Mouse (Mus musculus): ENCODE measurements around the gene Uvrag.

Gene Uvrag

GRCm38 (mm10) chr7:98937079-98937813 is 203.7 kb downstream of the Uvrag start:
- DNase-seq (ENCODE audit: low read depth, low spot score) = no peak

GRCm38 (mm10) chr7:98935757-98936156 is 205.2 kb downstream of the Uvrag start:
- DNase-seq (ENCODE audit: low read depth, low spot score) = no peak

GRCm38 (mm10) chr7:98935193-98935592 is 205.7 kb downstream of the Uvrag start:
- DNase-seq (ENCODE audit: low read depth, low spot score) = no peak

- no peak for DNase-seq (ENCODE audit: low read depth, low spot score)
Measured at GRCm38 (mm10) chr7:98928336-98929025, 212.5 kb downstream of the Uvrag start.

DNA sequence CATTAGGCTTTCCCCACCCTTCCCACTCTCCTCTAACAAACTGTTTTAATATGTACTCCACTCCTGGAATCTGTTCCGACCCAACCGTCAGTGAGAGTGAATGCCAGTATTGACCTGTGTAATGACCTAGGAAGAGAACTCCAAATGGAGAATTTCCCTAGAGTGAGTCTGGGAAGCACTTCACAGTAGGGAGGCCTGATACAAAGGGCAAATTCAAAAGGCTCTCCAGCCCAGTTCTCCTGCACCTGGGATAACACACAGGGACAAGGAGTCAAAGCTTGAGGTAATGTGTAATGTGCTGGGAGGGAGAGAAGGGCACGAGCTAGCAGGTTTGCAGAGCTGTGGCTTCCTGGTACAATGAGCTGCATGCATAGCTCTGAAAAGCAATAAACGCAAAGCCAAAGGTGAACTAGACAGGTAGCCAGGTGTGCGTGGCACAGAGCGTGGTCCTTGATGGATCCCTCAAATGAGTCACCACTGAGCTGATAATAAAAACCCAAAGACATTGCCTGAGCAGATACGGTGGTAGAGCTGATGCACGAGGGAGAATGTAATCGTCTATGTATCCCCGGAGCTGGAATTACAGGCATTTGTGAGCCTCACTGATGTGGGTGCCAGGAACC is 213.9 kb downstream of the Uvrag start:
- DNase-seq (ENCODE audit: low read depth, low spot score) = no peak

DNA sequence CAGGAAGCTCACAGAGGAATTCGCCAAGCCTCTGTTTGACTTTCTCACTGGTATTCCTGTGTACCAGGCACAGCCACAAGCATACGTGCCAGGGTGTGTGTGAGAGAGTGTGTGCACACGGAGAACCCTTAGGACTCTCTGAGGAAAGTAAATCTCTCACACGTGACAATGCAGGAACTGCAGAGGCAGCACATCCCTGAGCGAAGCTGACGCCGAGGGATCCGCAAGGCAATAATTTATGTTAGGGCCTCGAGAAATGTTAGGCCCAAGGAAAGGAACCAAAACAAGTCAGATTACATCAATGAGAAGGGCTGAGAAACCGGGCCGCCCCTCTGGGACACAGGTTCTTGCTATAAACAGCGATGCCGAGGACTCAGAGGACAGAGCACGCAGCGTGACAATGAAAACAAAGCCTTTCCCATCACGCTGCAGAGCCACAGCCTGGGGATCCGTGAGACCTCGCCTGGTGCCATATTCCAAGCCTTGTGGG is 216.5 kb downstream of the Uvrag start:
- DNase-seq (ENCODE audit: low read depth, low spot score) = no peak

GRCm38 (mm10) chr7:98922984-98923383 is 218.0 kb downstream of the Uvrag start:
- no peak for DNase-seq (ENCODE audit: low read depth, low spot score)

DNA sequence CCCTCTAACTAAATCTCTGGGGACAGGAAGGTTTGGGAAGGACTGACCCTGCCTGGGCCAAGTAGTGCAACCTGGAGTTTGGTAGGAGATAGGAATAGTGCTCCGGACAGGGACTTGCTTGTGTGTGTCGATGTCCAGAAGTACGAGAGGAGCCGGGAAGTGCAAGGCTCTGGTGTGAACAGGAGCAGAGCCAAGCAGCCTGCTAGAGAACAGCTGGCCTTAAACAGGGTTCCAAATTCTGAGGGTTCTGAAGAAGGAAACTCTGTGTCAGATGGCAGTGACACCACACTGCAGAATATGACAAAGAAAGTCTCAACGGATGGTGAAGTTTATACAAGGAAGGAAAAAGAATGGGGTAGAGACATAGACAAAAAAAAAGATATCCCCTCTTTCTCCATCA is 223.5 kb downstream of the Uvrag start:
- DNase-seq (ENCODE audit: low read depth, low spot score) = no peak

GRCm38 (mm10) chr7:98916581-98916980 is 224.4 kb downstream of the Uvrag start:
- no peak for DNase-seq (ENCODE audit: low read depth, low spot score)

GRCm38 (mm10) chr7:98912953-98913360 is 228.0 kb downstream of the Uvrag start:
- no peak for DNase-seq (ENCODE audit: low read depth, low spot score)

GRCm38 (mm10) chr7:98911276-98911675 is 229.7 kb downstream of the Uvrag start:
- no peak for DNase-seq (ENCODE audit: low read depth, low spot score)

DNA sequence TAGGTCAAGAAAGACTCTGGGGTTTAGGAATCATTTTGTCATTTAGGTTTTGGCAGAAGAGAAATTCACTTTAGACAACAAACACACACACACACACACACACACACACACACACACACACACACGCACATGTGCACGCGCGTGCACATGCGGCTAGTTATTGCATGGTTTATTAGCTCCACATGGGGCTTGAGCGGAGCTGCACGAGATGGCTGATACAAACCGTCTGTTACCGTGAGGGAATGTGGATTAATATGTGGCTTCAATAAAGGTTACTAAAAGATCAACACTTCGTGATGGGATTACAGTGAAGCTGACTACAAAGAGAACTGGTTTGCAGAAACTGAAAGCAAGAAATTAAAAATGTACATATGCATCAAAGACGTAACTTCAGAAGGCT is 230.2 kb downstream of the Uvrag start:
- no peak for DNase-seq (ENCODE audit: low read depth, low spot score)

DNA sequence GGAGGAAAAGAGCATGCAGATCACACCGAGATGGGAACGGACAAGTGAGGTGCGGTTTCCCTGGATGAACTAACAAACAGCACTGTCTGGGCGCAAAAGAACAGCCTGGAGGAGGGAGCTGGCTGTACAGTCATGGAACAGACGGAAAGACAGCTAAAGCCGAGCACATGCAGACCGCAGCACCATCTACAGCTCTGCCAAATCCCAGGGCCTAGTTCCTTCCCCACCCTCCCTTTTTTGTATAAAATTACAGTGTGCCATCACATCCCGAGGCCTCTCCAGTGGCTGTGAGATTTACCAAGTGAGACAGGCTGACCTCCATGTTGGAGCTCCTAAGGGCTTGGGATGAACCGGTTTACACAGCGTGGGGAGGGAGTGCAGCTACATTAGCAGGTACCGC is 230.8 kb downstream of the Uvrag start:
- DNase-seq (ENCODE audit: low read depth, low spot score) = no peak

DNA sequence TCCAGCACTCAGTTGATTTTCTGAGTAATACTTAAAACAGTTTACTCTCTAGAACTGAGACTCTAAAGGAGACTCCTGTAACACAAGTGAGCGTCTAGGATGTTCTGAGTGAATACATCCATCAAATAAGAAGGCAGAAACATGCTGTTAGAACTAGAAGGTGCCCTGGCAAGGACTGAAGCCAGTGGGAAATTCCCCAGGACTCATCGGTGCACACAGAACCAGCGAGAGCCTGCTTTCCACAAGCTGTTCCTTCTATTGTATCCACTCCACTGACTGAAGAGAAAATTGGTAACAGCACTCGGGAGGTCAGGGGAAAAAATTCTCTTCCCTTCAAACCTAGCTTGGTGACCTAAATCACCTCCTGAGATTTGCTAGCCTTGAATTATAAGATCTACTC is 233.5 kb downstream of the Uvrag start:
- DNase-seq (ENCODE audit: low read depth, low spot score) = no peak

GRCm38 (mm10) chr7:98904659-98905362 is 236.1 kb downstream of the Uvrag start:
- DNase-seq (ENCODE audit: low read depth, low spot score) = no peak

GRCm38 (mm10) chr7:98903884-98904283 is 237.1 kb downstream of the Uvrag start:
- no peak for DNase-seq (ENCODE audit: low read depth, low spot score)

GRCm38 (mm10) chr7:98901120-98901519 is 239.8 kb downstream of the Uvrag start:
- no peak for DNase-seq (ENCODE audit: low read depth, low spot score)

- no peak for DNase-seq (ENCODE audit: low read depth, low spot score)
Measured at GRCm38 (mm10) chr7:98899815-98900214, 241.1 kb downstream of the Uvrag start.

DNA sequence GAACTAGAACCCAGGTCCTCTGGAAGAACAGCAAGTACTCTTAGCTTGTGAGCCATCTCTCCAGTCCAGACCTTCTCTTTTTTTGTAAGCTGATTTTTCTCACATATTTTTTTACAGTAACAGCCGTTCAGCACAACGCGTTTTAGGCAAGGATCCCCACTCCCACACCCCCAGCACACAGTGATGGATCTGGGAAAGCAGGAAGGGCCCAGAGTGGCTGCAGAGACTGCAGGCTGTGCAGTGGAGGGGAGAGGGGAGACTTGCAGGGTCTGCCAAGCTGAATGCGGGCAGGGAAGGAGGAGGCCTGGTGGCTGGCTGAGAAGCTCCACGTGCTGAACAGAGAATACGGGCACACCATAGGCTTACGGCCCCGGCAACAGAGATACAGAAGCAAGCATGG is 243.6 kb downstream of the Uvrag start:
- DNase-seq (ENCODE audit: low read depth, low spot score) = peak; percentile 58

DNA sequence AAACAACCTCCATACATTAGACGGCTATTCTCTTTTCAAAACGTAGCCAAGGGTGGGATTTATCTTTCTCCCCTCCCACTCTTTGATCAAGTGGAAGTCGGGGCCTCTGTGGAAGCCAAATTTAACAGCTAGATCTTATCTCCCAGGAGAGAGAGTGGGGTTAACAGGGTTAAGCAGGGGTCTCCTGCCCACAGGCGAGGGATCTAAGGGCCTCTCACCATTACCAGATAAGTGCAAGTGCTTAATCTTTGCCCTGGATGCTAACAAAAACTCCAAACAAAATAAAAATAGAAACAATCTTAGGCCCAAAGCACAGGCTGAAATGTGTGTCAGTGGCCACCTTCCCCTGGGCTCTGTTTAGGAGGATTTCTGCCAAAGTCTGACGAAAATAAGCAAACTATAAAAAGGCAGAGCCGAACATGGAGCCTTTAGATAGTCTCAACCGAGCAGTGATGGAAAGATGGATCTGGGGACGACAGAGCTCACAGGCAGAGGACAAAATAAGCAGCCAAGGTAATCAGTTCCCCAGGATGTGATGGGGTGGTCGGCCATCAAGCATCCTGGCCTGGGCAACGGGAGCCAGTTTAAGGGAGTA is 245.3 kb downstream of the Uvrag start:
- DNase-seq (ENCODE audit: low read depth, low spot score) = no peak

- no peak for DNase-seq (ENCODE audit: low read depth, low spot score)
Measured at GRCm38 (mm10) chr7:98894768-98895167, 246.2 kb downstream of the Uvrag start.

- DNase-seq (ENCODE audit: low read depth, low spot score) = no peak
Measured at GRCm38 (mm10) chr7:98894305-98894704, 246.6 kb downstream of the Uvrag start.
